13 mouse cellular contexts compared by ENCODE assay signal in the genomic region with DNA sequence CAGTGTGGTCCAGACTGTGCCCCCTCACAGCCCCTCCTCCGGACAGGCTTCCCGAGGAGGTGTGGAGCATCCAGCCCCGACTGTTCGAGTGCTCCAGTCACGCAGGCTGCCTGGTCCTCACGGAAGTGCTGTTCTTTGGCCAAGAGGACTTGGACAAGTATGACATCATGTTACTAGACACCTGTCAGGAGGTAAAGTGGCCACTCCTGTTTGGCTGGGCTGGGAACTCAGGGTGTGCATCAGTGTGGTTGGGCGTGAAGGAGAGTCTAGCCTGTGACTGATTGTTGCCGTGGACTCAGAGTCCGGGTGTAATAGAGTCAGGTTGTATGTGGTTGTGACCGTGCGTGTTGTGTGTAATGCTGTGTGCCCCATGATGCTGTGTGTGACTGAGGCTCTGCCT. TPM values are rescaled to one million over a fixed set of nuclear protein-coding genes. Genes with fewer than 3 reads are reported as not detected.
DNase-seq lines count a peak whose midpoint lies in the region; ATAC-seq and TF ChIP-seq lines count a peak whose summit lies in the region.
"Had no signal": no experiment of that assay in that cellular context is flagged by ENCODE, and none has a peak within 500 bp of the region (broad histone marks: within the 10 kb centered on the region; RNA-seq: fewer than 3 reads in every experiment).

No protein-coding gene starts in this region.

- no peak overlapping the region for H3K27ac ChIP-seq in intestine, embryonic 16.5 days (ENCODE audit: low read length)
- H3K27ac ChIP-seq in lung, embryonic 14.5 days (ENCODE audit: low read depth) = no peak overlapping the region
- H3K27ac ChIP-seq in midbrain, embryonic 16.5 days (ENCODE audit: low read length) = no peak overlapping the region
- H3K27ac ChIP-seq: hindbrain, embryonic 14.5 days; kidney, postnatal 0 days; layer of hippocampus, adult 2 months; limb, embryonic 15.5 days had no signal

- no peaks in the 10 kb centered on the region for H3K27me3 ChIP-seq in intestine, embryonic 16.5 days (replicated peaks; ENCODE audit: control insufficient read depth, insufficient read depth, low read length)
- H3K27me3 ChIP-seq in lung, embryonic 14.5 days (ENCODE audit: insufficient read depth, low read length) = no peaks in the 10 kb centered on the region
- H3K27me3 ChIP-seq in midbrain, embryonic 16.5 days (ENCODE audit: control insufficient read depth, insufficient read depth, low read depth, low read length) = no peaks in the 10 kb centered on the region
- H3K27me3 ChIP-seq: limb, embryonic 15.5 days had no signal

- ATAC-seq in intestine, embryonic 16.5 days = peak; percentile 20; the same call in 1 of the 2 replicates
- ATAC-seq in lung, embryonic 14.5 days (ENCODE audit: insufficient read depth) = peak; percentile 26; the same call in 1 of the 2 replicates
- ATAC-seq in midbrain, embryonic 16.5 days = 0 out of 2 replicates have a peak, but pooled peaks have one; percentile 38

- no peak overlapping the region for H3K9ac ChIP-seq in intestine, embryonic 16.5 days (ENCODE audit: low read depth, low read length)
- H3K9ac ChIP-seq in lung, embryonic 14.5 days = no peak overlapping the region
- H3K9ac ChIP-seq in midbrain, embryonic 16.5 days (ENCODE audit: low read depth, low read length) = no peak overlapping the region
- H3K9ac ChIP-seq: hindbrain, embryonic 14.5 days; limb, embryonic 15.5 days had no signal

- H3K4me3 ChIP-seq in intestine, embryonic 16.5 days (ENCODE audit: low read length) = no peak overlapping the region
- H3K4me3 ChIP-seq in lung, embryonic 14.5 days (ENCODE audit: low read depth, low read length) = no peak overlapping the region
- H3K4me3 ChIP-seq in midbrain, embryonic 16.5 days (ENCODE audit: low read depth, low read length) = no peak overlapping the region
- H3K4me3 ChIP-seq: layer of hippocampus, adult 2 months; limb, embryonic 15.5 days; myocyte had no signal

- WGBS in intestine, embryonic 16.5 days = 85% methylated on average over 11 of the region's 11 CpGs
- 63% methylated on average over 11 of the region's 11 CpGs for WGBS in lung, embryonic 14.5 days
- 87% methylated on average over 11 of the region's 11 CpGs for WGBS in midbrain, embryonic 16.5 days

- no peak for TF ChIP-seq CTCF in lung, embryonic 14.5 days (IDR thresholded peaks at IDR 0.05; ENCODE audit: low read depth)

- peaks cover 4% of the 10 kb centered on the region; the same call in 1 of the 2 replicates for H3K4me1 ChIP-seq in intestine, embryonic 16.5 days (ENCODE audit: control insufficient read depth, insufficient read depth, low read length)
- 0 out of 2 replicates have a peak, but pooled peaks cover 3% of the 10 kb centered on the region for H3K4me1 ChIP-seq in lung, embryonic 14.5 days (ENCODE audit: insufficient read depth)
- H3K4me1 ChIP-seq in midbrain, embryonic 16.5 days (ENCODE audit: control insufficient read depth, insufficient read depth, low read length) = 0 out of 2 replicates have a peak, but pooled peaks cover 2% of the 10 kb centered on the region

- H3K36me3 ChIP-seq in intestine, embryonic 16.5 days (ENCODE audit: control insufficient read depth, insufficient read depth, low read length) = no peaks in the 10 kb centered on the region
- 0 out of 2 replicates have a peak, but pooled peaks cover 3% of the 10 kb centered on the region for H3K36me3 ChIP-seq in lung, embryonic 14.5 days (ENCODE audit: insufficient read depth)
- 0 out of 2 replicates have a peak, but pooled peaks cover 5% of the 10 kb centered on the region for H3K36me3 ChIP-seq in midbrain, embryonic 16.5 days (ENCODE audit: control insufficient read depth, insufficient read depth, low read length)

- DNase-seq in lung, adult 18-20 months = peak; percentile 61 to 76
- no peak for DNase-seq in lung, postnatal 14 days
- peak; percentile 52 for DNase-seq in lung, embryonic 14.5 days
- DNase-seq in thymus, adult 18-20 months = no peak
- no peak for DNase-seq in embryo, embryonic 10 days (ENCODE audit: low spot score)

- H3K9me3 ChIP-seq in intestine, embryonic 16.5 days (ENCODE audit: control insufficient read depth, low read length) = no peaks in the 10 kb centered on the region
- no peaks in the 10 kb centered on the region for H3K9me3 ChIP-seq in lung, embryonic 14.5 days (ENCODE audit: low read depth, low read length)
- no peaks in the 10 kb centered on the region for H3K9me3 ChIP-seq in midbrain, embryonic 16.5 days (replicated peaks; ENCODE audit: control insufficient read depth, low read length, poor library complexity, severe bottlenecking)
- H3K9me3 ChIP-seq: limb, embryonic 15.5 days had no signal

- no peak overlapping the region for H3K4me2 ChIP-seq in intestine, embryonic 16.5 days (ENCODE audit: low read depth, low read length)
- H3K4me2 ChIP-seq in lung, embryonic 14.5 days = no peak overlapping the region
- H3K4me2 ChIP-seq in midbrain, embryonic 16.5 days (ENCODE audit: low read length) = no peak overlapping the region
- H3K4me2 ChIP-seq: heart, embryonic 11.5 days; hindbrain, embryonic 14.5 days; limb, embryonic 15.5 days had no signal

RNA-seq across cellular contexts. Expression of a gene that starts 15.7 kb away (rescaled TPM):
- 13.7 and 14.9 TPM in 2 replicates for polyA plus RNA-seq in intestine, embryonic 16.5 days (2015; fragmentation: Nextera tagmentation; extraction: Ambion mirVana)
- polyA plus RNA-seq in lung, embryonic 14.5 days (2014; fragmentation: Nextera tagmentation; extraction: Ambion mirVana) = 35.6 and 36.7 TPM in 2 replicates
- 2.9 and 3.7 TPM in 2 replicates for polyA plus RNA-seq in midbrain, embryonic 16.5 days (2015; fragmentation: Nextera tagmentation; extraction: Ambion mirVana)

RNA-seq across cellular contexts. Expression of a gene that starts 25.0 kb away (rescaled TPM):
- 16.9 and 17.3 TPM in 2 replicates for polyA plus RNA-seq in intestine, embryonic 16.5 days (2015; fragmentation: Nextera tagmentation; extraction: Ambion mirVana)
- polyA plus RNA-seq in lung, embryonic 14.5 days (2014; fragmentation: Nextera tagmentation; extraction: Ambion mirVana) = 13.2 and 14.9 TPM in 2 replicates
- 15.9 and 16.9 TPM in 2 replicates for polyA plus RNA-seq in midbrain, embryonic 16.5 days (2015; fragmentation: Nextera tagmentation; extraction: Ambion mirVana)

RNA-seq across cellular contexts. Expression of a gene that starts 34.0 kb away (rescaled TPM):
- 0.31 and 0.43 TPM in 2 replicates for polyA plus RNA-seq in intestine, embryonic 16.5 days (2015; fragmentation: Nextera tagmentation; extraction: Ambion mirVana)
- 1.0 and 1.1 TPM in 2 replicates for polyA plus RNA-seq in lung, embryonic 14.5 days (2014; fragmentation: Nextera tagmentation; extraction: Ambion mirVana)
- polyA plus RNA-seq in midbrain, embryonic 16.5 days (2015; fragmentation: Nextera tagmentation; extraction: Ambion mirVana) = 1.5 and 1.9 TPM in 2 replicates

Comparison
In these comparisons a context has a peak if more than half of its experiments do, and no peak if none do; other contexts are left out.
1. DNase-seq: peak in lung, adult 18-20 months (2 of 2) and lung, embryonic 14.5 days (single experiment); none in lung, postnatal 14 days (single experiment), thymus, adult 18-20 months (0 of 2) and embryo, embryonic 10 days (single experiment).
2. Peak in every context shown above with its lines, with median percentiles within 50 percentile points of each other: ATAC-seq.